Mouse (Mus musculus) lung, postnatal 0 days (tissue): Measurements from ENCODE around the gene Adam12.

Experiments used
- CTCF ChIP-seq: IDR thresholded peaks from 2 replicates; pipeline ENCODE4 v1.5.1; 2016; ENCODE audit warnings: antibody characterized with exemption, mild to moderate bottlenecking
- EP300 ChIP-seq: IDR thresholded peaks from 2 replicates; pipeline ENCODE4 v1.6.1; 2016; ENCODE audit warnings: antibody characterized with exemption, mild to moderate bottlenecking, control low read depth

DNA sequence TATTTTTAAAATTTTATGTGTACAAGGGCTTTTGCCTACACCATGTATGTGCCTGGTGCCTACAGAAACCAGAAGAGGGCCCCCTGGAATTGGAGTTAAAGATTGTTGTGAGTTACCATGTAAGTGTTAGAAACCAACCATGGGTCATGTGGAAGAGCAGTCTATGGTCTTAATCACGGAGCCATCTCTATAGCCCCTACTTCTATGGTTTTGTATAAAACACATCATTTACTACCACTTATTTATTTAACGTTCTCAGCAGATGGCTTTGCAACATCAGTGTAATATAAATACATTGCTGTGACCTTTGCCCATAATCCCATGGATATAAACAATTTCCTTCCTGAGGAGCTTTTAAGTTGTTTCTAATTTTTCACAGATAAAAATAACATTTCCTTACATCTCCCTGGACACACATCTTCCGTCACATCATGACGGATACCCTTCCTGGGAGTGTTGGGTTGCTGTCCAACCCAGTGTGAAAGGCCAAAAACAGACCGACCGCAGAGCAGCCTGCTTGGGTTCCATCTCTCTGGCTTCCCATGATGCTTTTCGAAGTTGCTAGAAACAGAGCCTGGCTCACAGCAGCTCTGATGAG lies 18.4 kb upstream of the Adam12 start:
- TF ChIP-seq CTCF (peak; percentile 33), EP300 (peak; percentile 86)
